Mouse (Mus musculus) lung, adult 2 months (tissue): Measurements from ENCODE around the gene Poln.

Experiments used
- CTCF ChIP-seq: fragments of 200-500 bp; IDR thresholded peaks from 2 replicates; pipeline ENCODE4 v1.5.1; 2011; ENCODE audit warnings: mild to moderate bottlenecking, low read length, control low read depth; ENCODE audit not compliant: insufficient read depth
- POLR2A ChIP-seq: fragments of 200-500 bp; IDR thresholded peaks from 2 replicates; pipeline ENCODE4 v1.6.1; 2011; ENCODE audit warnings: low read depth, mild to moderate bottlenecking, control low read depth, low read length, borderline replicate concordance; ENCODE audit errors: extremely low read depth

GRCm38 (mm10) chr5:34097333-34097732 lies 71.9 kb downstream of the Poln start:
- TF ChIP-seq CTCF, result 0 out of 2 replicates have a peak, but pooled peaks have one; percentile 11
- TF ChIP-seq POLR2A, result no peak
